Mouse (Mus musculus): ENCODE results near the gene Zbtb48. TPM values are rescaled to one million over a fixed set of nuclear protein-coding genes. Genes with fewer than 3 reads are reported as not detected.

Gene Zbtb48
- polyA plus RNA-seq, 2 experiments: 6.4 to 10.7 TPM

DNA sequence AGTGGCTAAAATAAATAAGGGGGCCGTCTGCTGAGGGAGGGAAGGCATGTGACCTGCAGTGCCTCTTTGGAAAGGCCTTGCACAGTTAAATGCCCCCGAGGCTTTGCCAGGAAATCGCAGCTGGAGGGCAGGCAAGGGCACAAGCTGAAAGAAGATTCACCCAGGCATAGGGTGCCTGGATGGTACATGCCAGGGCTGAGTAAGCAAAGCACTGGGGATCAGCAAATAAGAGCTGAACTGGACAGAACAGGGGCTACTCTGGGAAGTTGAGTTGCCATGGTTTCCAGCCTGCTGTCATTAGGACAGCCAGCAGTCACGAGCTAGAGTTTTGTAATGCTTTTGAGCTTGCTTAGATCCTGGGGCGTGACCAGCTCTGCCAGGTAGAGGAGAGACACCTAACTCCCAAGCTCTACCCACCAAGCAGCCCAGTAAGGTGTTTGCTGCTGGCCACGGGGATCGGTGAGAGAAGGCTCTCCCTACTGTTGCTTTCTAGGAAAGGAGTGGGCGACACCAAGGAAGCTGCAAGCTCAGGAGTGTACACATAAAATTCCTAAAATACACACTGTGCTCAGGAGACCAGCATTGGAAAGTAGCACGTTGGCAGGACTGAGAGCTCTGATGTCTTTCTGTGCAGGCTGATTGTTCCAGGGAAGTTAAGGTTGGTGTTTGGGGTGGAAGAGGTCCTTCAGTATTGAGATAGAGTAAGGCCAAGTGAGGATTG lies 35.1 kb upstream of the Zbtb48 start:
- 66% methylated on average over 9 of the region's 9 CpGs for WGBS (ENCODE audit: insufficient replicate concordance)
- Histone ChIP-seq H3K4me2 (ENCODE audit: low read depth) (no peak overlapping the region), H3K9me3 (ENCODE audit: control insufficient read depth, low read length) (no peaks in the 10 kb centered on the region), H3K9ac (replicated peaks) (no peak overlapping the region), H3K4me3 (ENCODE audit: insufficient read depth in 1 of 2, low read depth in 2 of 2, low read length in 2 of 2) (no peak overlapping the region), H3K4me1 (replicated peaks; ENCODE audit: control insufficient read depth in 2 of 2, insufficient read depth in 2 of 2, low read length in 1 of 2) (no peaks in the 10 kb centered on the region), H3K27me3 (ENCODE audit: control insufficient read depth, insufficient read depth, low read length) (no peaks in the 10 kb centered on the region), H3K27ac (no peak overlapping the region), H3K36me3 (replicated peaks; ENCODE audit: control insufficient read depth, insufficient read depth, low read depth) (peaks cover 20% of the 10 kb centered on the region)
- TF ChIP-seq EP300 (IDR thresholded peaks at IDR 0.05; ENCODE audit: low read depth): no peak
- TF ChIP-seq CTCF (IDR thresholded peaks at IDR 0.05; ENCODE audit: low read depth): no peak
- ATAC-seq (ENCODE audit: insufficient read depth) (peak; percentile 33; the same call in 1 of the 2 replicates), DNase-seq (ENCODE audit: low read depth in 3 of 3, low spot score in 3 of 3) (peak in 1 of 3 experiments; percentile 19)

DNA sequence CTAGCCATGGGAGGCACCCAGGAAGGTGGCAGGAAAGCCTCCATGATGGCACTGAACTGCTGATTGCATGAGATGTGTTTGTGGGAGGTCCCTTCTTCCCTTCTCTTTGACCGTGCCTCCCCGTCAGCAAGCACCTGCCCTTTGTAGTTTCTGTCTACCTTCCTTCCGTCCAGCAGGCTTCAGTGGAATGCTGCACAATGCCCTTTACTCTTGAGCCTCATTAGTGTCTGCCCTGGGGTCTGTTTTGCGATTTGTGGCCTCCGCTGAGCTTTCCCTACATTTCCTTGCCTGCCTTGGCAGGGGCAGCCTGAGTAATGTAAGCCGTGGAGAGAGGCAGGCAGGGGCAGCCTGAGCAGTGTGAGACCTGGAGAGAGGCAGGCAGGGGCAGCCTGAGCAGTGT lies 17.1 kb upstream of the Zbtb48 start:
- no peak overlapping the region for H3K4me2 ChIP-seq (ENCODE audit: low read depth)
- H3K9me3 ChIP-seq (ENCODE audit: control insufficient read depth, low read length): no peaks in the 10 kb centered on the region
- H3K4me1 ChIP-seq (replicated peaks; ENCODE audit: control insufficient read depth in 2 of 2, insufficient read depth in 2 of 2, low read length in 1 of 2): peaks cover 2 to 6% of the 10 kb centered on the region in 2 experiments; a peak in 3 of 4 replicates
- no peak overlapping the region for H3K4me3 ChIP-seq (ENCODE audit: insufficient read depth in 1 of 2, low read depth in 2 of 2, low read length in 2 of 2)
- TF ChIP-seq EP300 (IDR thresholded peaks at IDR 0.05; ENCODE audit: low read depth): no peak
- TF ChIP-seq CTCF (IDR thresholded peaks at IDR 0.05; ENCODE audit: low read depth): no peak
- no peak overlapping the region for H3K9ac ChIP-seq (replicated peaks)
- 85% methylated on average over 6 of the region's 6 CpGs for whole genome bisulfite sequencing (ENCODE audit: insufficient replicate concordance)
- DNase-seq (ENCODE audit: low read depth in 3 of 3, low spot score in 3 of 3) (no peak), ATAC-seq (ENCODE audit: insufficient read depth) (no peak)
- no peak overlapping the region for H3K27ac ChIP-seq
- peaks cover 72% of the 10 kb centered on the region for H3K36me3 ChIP-seq (replicated peaks; ENCODE audit: control insufficient read depth, insufficient read depth, low read depth)
- H3K27me3 ChIP-seq (ENCODE audit: control insufficient read depth, insufficient read depth, low read length): no peaks in the 10 kb centered on the region

DNA sequence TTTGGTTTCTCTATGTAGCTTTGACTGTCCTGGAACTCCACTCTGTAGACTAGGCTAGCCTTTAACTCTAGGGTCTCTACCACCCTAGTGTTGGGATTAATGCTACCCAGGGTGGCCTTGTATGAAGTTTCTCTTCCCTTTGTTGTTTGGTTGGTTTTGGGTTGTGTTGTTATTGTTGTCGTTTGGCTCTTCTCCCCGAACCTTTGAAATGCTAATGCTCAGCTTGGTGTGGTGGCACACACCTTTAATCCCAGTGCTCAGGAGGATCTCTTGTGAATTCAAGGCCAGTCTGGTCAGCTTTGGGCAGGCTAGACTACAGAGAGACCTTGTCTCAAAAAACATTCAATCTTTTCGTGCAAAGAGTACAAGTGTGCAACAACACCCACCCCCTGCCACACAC lies 15.7 kb upstream of the Zbtb48 start:
- 80% methylated on average over 3 of the region's 3 CpGs for WGBS (ENCODE audit: insufficient replicate concordance)
- H3K9me3 ChIP-seq (ENCODE audit: control insufficient read depth, low read length): no peaks in the 10 kb centered on the region
- no peak overlapping the region for H3K4me3 ChIP-seq (ENCODE audit: insufficient read depth in 1 of 2, low read depth in 2 of 2, low read length in 2 of 2)
- ATAC-seq (ENCODE audit: insufficient read depth) (no peak), DNase-seq (ENCODE audit: low read depth in 3 of 3, low spot score in 3 of 3) (no peak)
- no peak overlapping the region for H3K4me2 ChIP-seq (ENCODE audit: low read depth)
- no peak overlapping the region for H3K27ac ChIP-seq
- TF ChIP-seq CTCF (IDR thresholded peaks at IDR 0.05; ENCODE audit: low read depth) (no peak), EP300 (IDR thresholded peaks at IDR 0.05; ENCODE audit: low read depth) (no peak)
- no peak overlapping the region for H3K9ac ChIP-seq (replicated peaks)
- peaks cover 2 to 6% of the 10 kb centered on the region in 2 experiments; a peak in 3 of 4 replicates for H3K4me1 ChIP-seq (replicated peaks; ENCODE audit: control insufficient read depth in 2 of 2, insufficient read depth in 2 of 2, low read length in 1 of 2)
- peaks cover 65% of the 10 kb centered on the region for H3K36me3 ChIP-seq (replicated peaks; ENCODE audit: control insufficient read depth, insufficient read depth, low read depth)
- H3K27me3 ChIP-seq (ENCODE audit: control insufficient read depth, insufficient read depth, low read length): no peaks in the 10 kb centered on the region

DNA sequence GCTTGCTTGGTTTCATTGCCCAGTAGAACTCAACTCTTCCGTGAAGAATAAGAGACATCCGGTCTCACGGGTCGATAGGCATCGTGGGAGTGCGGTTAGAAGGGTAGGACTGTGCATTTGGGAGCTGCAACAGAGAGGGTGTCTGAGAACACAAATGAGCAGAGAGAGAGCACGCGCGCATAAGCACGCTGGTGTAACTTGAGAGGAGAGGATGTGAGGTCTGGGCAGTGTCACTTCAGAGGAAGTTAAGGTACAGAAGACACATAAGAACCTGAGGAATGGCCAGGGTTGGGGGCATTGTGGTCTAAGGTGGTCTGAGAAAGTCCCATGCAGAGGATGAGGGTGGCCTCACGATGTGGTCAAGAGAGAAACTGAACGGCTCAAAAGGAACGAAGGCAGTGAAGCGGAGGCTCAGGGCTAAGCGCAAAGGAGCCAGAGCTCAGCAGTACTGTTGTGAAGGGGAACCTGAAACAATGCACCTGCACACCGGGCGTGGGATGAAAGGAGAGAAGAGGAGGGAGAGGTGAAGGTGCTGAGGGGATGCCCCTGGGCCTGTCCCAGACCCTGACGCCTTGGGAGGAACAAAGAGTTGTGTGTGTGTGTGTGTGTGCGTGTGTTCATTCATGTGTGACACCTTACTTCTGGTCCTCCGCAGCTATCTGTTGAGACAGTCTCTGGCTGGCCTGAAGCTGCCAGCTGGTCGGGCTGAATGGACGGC lies 14.6 kb upstream of the Zbtb48 start:
- H3K9ac ChIP-seq (replicated peaks): no peak overlapping the region
- no peak overlapping the region for H3K4me3 ChIP-seq (ENCODE audit: insufficient read depth in 1 of 2, low read depth in 2 of 2, low read length in 2 of 2)
- H3K4me1 ChIP-seq (replicated peaks; ENCODE audit: control insufficient read depth in 2 of 2, insufficient read depth in 2 of 2, low read length in 1 of 2): peaks cover 2 to 6% of the 10 kb centered on the region in 2 experiments; a peak in 3 of 4 replicates
- 88% methylated on average over 22 of the region's 22 CpGs for WGBS (ENCODE audit: insufficient replicate concordance)
- ATAC-seq (ENCODE audit: insufficient read depth) (no peak), DNase-seq (ENCODE audit: low read depth in 3 of 3, low spot score in 3 of 3) (no peak)
- H3K27me3 ChIP-seq (ENCODE audit: control insufficient read depth, insufficient read depth, low read length): no peaks in the 10 kb centered on the region
- no peak overlapping the region for H3K4me2 ChIP-seq (ENCODE audit: low read depth)
- peaks cover 54% of the 10 kb centered on the region for H3K36me3 ChIP-seq (replicated peaks; ENCODE audit: control insufficient read depth, insufficient read depth, low read depth)
- TF ChIP-seq CTCF (IDR thresholded peaks at IDR 0.05; ENCODE audit: low read depth) (no peak), EP300 (IDR thresholded peaks at IDR 0.05; ENCODE audit: low read depth) (no peak)
- H3K27ac ChIP-seq: no peak overlapping the region
- no peaks in the 10 kb centered on the region for H3K9me3 ChIP-seq (ENCODE audit: control insufficient read depth, low read length)

DNA sequence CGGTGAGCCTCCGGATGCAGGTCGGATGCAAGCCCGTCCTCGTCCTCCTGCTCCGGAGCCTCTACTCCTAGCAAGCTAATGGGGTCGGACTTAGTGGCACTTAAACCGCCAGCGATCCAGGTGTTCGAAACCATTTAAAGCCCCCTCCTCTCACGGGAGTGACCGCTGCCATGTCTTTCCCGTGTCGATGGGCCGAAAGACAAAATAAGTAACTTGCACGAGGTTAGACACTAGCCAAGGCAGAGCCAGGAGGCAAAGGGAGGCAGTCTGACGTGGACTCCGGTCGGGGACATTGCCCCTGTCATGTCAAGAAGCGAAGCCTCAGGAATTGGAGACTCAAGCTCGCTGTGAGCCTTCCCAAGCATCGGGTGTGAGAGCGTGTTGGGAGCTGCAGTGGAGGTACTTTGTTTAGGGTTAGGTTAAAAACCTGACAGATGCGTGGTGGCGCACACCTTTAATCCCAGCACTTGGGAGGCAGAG lies 12.4 kb upstream of the Zbtb48 start:
- Histone ChIP-seq H3K27ac (no peak overlapping the region), H3K9me3 (ENCODE audit: control insufficient read depth, low read length) (no peaks in the 10 kb centered on the region), H3K36me3 (replicated peaks; ENCODE audit: control insufficient read depth, insufficient read depth, low read depth) (peaks cover 37% of the 10 kb centered on the region), H3K4me3 (ENCODE audit: insufficient read depth in 1 of 2, low read depth in 2 of 2, low read length in 2 of 2) (peak overlapping the region; percentile 83 to 93), H3K9ac (replicated peaks) (peak overlapping the region; percentile 67), H3K4me2 (ENCODE audit: low read depth) (peak overlapping the region; percentile 75), H3K4me1 (replicated peaks; ENCODE audit: control insufficient read depth in 2 of 2, insufficient read depth in 2 of 2, low read length in 1 of 2) (peaks cover 2 to 6% of the 10 kb centered on the region in 2 experiments; a peak in 3 of 4 replicates), H3K27me3 (ENCODE audit: control insufficient read depth, insufficient read depth, low read length) (no peaks in the 10 kb centered on the region)
- TF ChIP-seq CTCF (IDR thresholded peaks at IDR 0.05; ENCODE audit: low read depth): no peak
- TF ChIP-seq EP300 (IDR thresholded peaks at IDR 0.05; ENCODE audit: low read depth): no peak
- 2% methylated on average over 25 of the region's 25 CpGs for WGBS (ENCODE audit: insufficient replicate concordance)
- DNase-seq (ENCODE audit: low read depth in 3 of 3, low spot score in 3 of 3) (no peak), ATAC-seq (ENCODE audit: insufficient read depth) (no peak)

All from liver, embryonic 14.5 days (tissue).